ENCODE assay signal across 7 mouse cellular contexts in genomic region chr13:58213801-58214200, GRCm38 (mm10). TPM values are rescaled to one million over a fixed set of nuclear protein-coding genes. Genes with fewer than 3 reads are reported as not detected.
DNase-seq lines count a peak whose midpoint lies in the region; ATAC-seq and TF ChIP-seq lines count a peak whose summit lies in the region.

No protein-coding gene starts in this region.

- no peak overlapping the region for H3K9ac ChIP-seq in neural tube, embryonic 11.5 days (ENCODE audit: low read length)
- peak overlapping the region; percentile 87; the same call in 1 of the 2 replicates for H3K9ac ChIP-seq in forebrain, embryonic 15.5 days (replicated peaks)
- H3K9ac ChIP-seq in liver, embryonic 14.5 days (replicated peaks), result peak overlapping the region; percentile 97; the same call in 1 of the 2 replicates

- no peaks in the 10 kb centered on the region for H3K27me3 ChIP-seq in neural tube, embryonic 11.5 days (ENCODE audit: control insufficient read depth, insufficient read depth, low read length)
- H3K27me3 ChIP-seq in forebrain, embryonic 15.5 days, result 0 out of 2 replicates have a peak, but pooled peaks cover 5% of the 10 kb centered on the region
- no peaks in the 10 kb centered on the region for H3K27me3 ChIP-seq in liver, embryonic 14.5 days (ENCODE audit: control insufficient read depth, insufficient read depth, low read length)

- H3K36me3 ChIP-seq in neural tube, embryonic 11.5 days (ENCODE audit: control insufficient read depth, insufficient read depth, low read length), result no peaks in the 10 kb centered on the region
- no peaks in the 10 kb centered on the region for H3K36me3 ChIP-seq in forebrain, embryonic 15.5 days
- peaks cover 3% of the 10 kb centered on the region for H3K36me3 ChIP-seq in liver, embryonic 14.5 days (replicated peaks; ENCODE audit: control insufficient read depth, insufficient read depth, low read depth)

- H3K4me3 ChIP-seq in neural tube, embryonic 11.5 days (ENCODE audit: low read depth, low read length), result no peak overlapping the region
- H3K4me3 ChIP-seq in forebrain, embryonic 15.5 days, result peak overlapping the region; percentile 78
- H3K4me3 ChIP-seq in liver, embryonic 14.5 days (ENCODE audit: insufficient read depth in 1 of 2, low read depth in 2 of 2, low read length in 2 of 2), result peak overlapping the region in 1 of 2 experiments; percentile 98; a peak in 2 of 4 replicates

- peaks cover 8% of the 10 kb centered on the region; the same call in 1 of the 2 replicates for H3K4me1 ChIP-seq in neural tube, embryonic 11.5 days (ENCODE audit: control insufficient read depth, insufficient read depth, low read length)
- H3K4me1 ChIP-seq in forebrain, embryonic 15.5 days, result peaks cover 43% of the 10 kb centered on the region
- H3K4me1 ChIP-seq in liver, embryonic 14.5 days (replicated peaks; ENCODE audit: control insufficient read depth in 2 of 2, insufficient read depth in 2 of 2, low read length in 1 of 2), result peaks cover 15 to 21% of the 10 kb centered on the region in 2 experiments

- H3K9me3 ChIP-seq in neural tube, embryonic 11.5 days (ENCODE audit: control insufficient read depth, low read length), result no peaks in the 10 kb centered on the region
- no peaks in the 10 kb centered on the region for H3K9me3 ChIP-seq in forebrain, embryonic 15.5 days
- H3K9me3 ChIP-seq in liver, embryonic 14.5 days (ENCODE audit: control insufficient read depth, low read length), result no peaks in the 10 kb centered on the region

- TF ChIP-seq CTCF in liver, embryonic 14.5 days (IDR thresholded peaks at IDR 0.05; ENCODE audit: low read depth), result no peak

- TF ChIP-seq EP300 in liver, embryonic 14.5 days (IDR thresholded peaks at IDR 0.05; ENCODE audit: low read depth), result no peak

- 79% methylated on average over 8 of the region's 8 CpGs for WGBS in neural tube, embryonic 11.5 days
- 66% methylated on average over 8 of the region's 8 CpGs for WGBS in forebrain, embryonic 15.5 days
- WGBS in liver, embryonic 14.5 days (ENCODE audit: insufficient replicate concordance), result 69% methylated on average over 8 of the region's 8 CpGs

- H3K27ac ChIP-seq in neural tube, embryonic 11.5 days (ENCODE audit: low read depth, low read length), result no peak overlapping the region
- H3K27ac ChIP-seq in forebrain, embryonic 15.5 days (replicated peaks), result no peak overlapping the region
- no peak overlapping the region for H3K27ac ChIP-seq in liver, embryonic 14.5 days

- peak overlapping the region; percentile 56 for H3K4me2 ChIP-seq in neural tube, embryonic 11.5 days (ENCODE audit: low read depth)
- peak overlapping the region; percentile 82 for H3K4me2 ChIP-seq in forebrain, embryonic 15.5 days (replicated peaks)
- peak overlapping the region; percentile 90 for H3K4me2 ChIP-seq in liver, embryonic 14.5 days (ENCODE audit: low read depth)

- no peak for ATAC-seq in neural tube, embryonic 11.5 days (ENCODE audit: insufficient read depth, low FRiP score, low TSS enrichment)
- ATAC-seq in forebrain, embryonic 15.5 days (replicated peaks), result no peak
- no peak for ATAC-seq in liver, embryonic 14.5 days (ENCODE audit: insufficient read depth)
- ATAC-seq in megakaryocyte-erythroid progenitor cell, adult 5-6 weeks (replicated peaks; ENCODE audit: low FRiP score, low TSS enrichment, poor library complexity, severe bottlenecking), result no peak

- no peak for DNase-seq in neural tube, embryonic 11.5 days (ENCODE audit: low spot score)
- DNase-seq in neural tube, embryonic 10.5 days (ENCODE audit: extremely low spot score, low spot score), result no peak
- DNase-seq in liver, embryonic 14.5 days (ENCODE audit: low read depth in 3 of 3, low spot score in 3 of 3), result no peak
- peak; percentile 36 for DNase-seq in thymus, postnatal 4 days
- DNase-seq in layer of hippocampus, adult 11-12 months (ENCODE audit: low spot score), result no peak

RNA-seq across cellular contexts. Expression of gene Ubqln1, which starts 1.7 kb away (rescaled TPM):
- 160 and 170 TPM in 2 replicates for polyA plus RNA-seq in neural tube, embryonic 11.5 days (2014; fragmentation: Nextera tagmentation; extraction: Ambion mirVana)
- polyA plus RNA-seq in forebrain, embryonic 15.5 days (2015; fragmentation: Nextera tagmentation; extraction: Ambion mirVana), result 153 TPM in 2 replicates
- polyA plus RNA-seq in liver, embryonic 14.5 days (2012; rRNA removed), result 28.8 and 32.6 TPM in 2 replicates
- polyA plus RNA-seq in liver, embryonic 14.5 days (2014; fragmentation: Nextera tagmentation; extraction: Ambion mirVana), result 28.6 and 33.7 TPM in 2 replicates
- total RNA-seq in megakaryocyte-erythroid progenitor cell, adult 5-6 weeks (2014; fragmentation: Nextera tagmentation), result 72.5 and 79.4 TPM in 2 replicates
- total RNA-seq in megakaryocyte-erythroid progenitor cell, adult 5-6 weeks (2017), result 76.5 and 87.6 TPM in 2 replicates

RNA-seq across cellular contexts. Expression of gene Idnk, which starts 56.4 kb away (rescaled TPM):
- 46.3 and 54.4 TPM in 2 replicates for polyA plus RNA-seq in neural tube, embryonic 11.5 days (2014; fragmentation: Nextera tagmentation; extraction: Ambion mirVana)
- polyA plus RNA-seq in forebrain, embryonic 15.5 days (2015; fragmentation: Nextera tagmentation; extraction: Ambion mirVana), result 65.6 and 74.9 TPM in 2 replicates
- 5.8 and 6.9 TPM in 2 replicates for polyA plus RNA-seq in liver, embryonic 14.5 days (2012; rRNA removed)
- polyA plus RNA-seq in liver, embryonic 14.5 days (2014; fragmentation: Nextera tagmentation; extraction: Ambion mirVana), result 17.7 and 18.3 TPM in 2 replicates
- 28.7 and 32.6 TPM in 2 replicates for total RNA-seq in megakaryocyte-erythroid progenitor cell, adult 5-6 weeks (2014; fragmentation: Nextera tagmentation)
- 29.1 and 43.7 TPM in 2 replicates for total RNA-seq in megakaryocyte-erythroid progenitor cell, adult 5-6 weeks (2017)
